Mouse (Mus musculus): ENCODE data around the gene Pwp1. TPM values are rescaled to one million over a fixed set of nuclear protein-coding genes. Genes with fewer than 3 reads are reported as not detected.

Pwp1 gene
- polyA plus RNA-seq (2021; fragmentation: Nextera tagmentation), result 21.4 and 22.4 TPM in 2 replicates
- long read RNA-seq, experiment 1, transcript Pwp1-201 (15 exons, 2,572 nt), result major isoform, 41 of 58 reads
- long read RNA-seq, experiment 1, partial matches to known transcripts, result 7 of 58 reads
- long read RNA-seq, experiment 1, other reads (novel, unspliced or antisense), result 10 of 58 reads
- long read RNA-seq, experiment 2, transcript Pwp1-201 (15 exons, 2,572 nt), result major isoform, 184 of 204 reads
- long read RNA-seq, experiment 2, partial matches to known transcripts, result 6 of 204 reads
- long read RNA-seq, experiment 2, other reads (novel, unspliced or antisense), result 14 of 204 reads

GRCm38 (mm10) chr10:85829085-85829853 lies at the start of gene Pwp1:
Gene Pwp1, plus strand, starts transcription at chr10:85829494.

GRCm38 (mm10) chr10:85916498-85917309 lies 87.4 kb downstream of the Pwp1 start, which contains the start of gene Prdm4:
Gene Prdm4, minus strand, starts transcription at chr10:85917142.

GRCm38 (mm10) chr10:85927676-85928445 lies 98.6 kb downstream of the Pwp1 start, which contains the start of gene Ascl4:
Gene Ascl4, plus strand, starts transcription at chr10:85927681.

Other genes starting within 250 kb of the Pwp1 start
- 3.6 and 4.6 TPM in 2 replicates for gene Prdm4, start 87.6 kb downstream of the Pwp1 start, polyA plus RNA-seq (2021; fragmentation: Nextera tagmentation)
- gene Ascl4, start 98.2 kb downstream of the Pwp1 start, polyA plus RNA-seq (2021; fragmentation: Nextera tagmentation), result 0.28 and 0.38 TPM in 2 replicates
- gene Rtcb, start 128.3 kb downstream of the Pwp1 start, polyA plus RNA-seq (2021; fragmentation: Nextera tagmentation), result 96.2 and 114 TPM in 2 replicates
- not detected in 2 replicates for gene Bpifc, start 182.4 kb downstream of the Pwp1 start, polyA plus RNA-seq (2021; fragmentation: Nextera tagmentation)
- 39.3 and 42.6 TPM in 2 replicates for gene Fbxo7, start 192.5 kb downstream of the Pwp1 start, polyA plus RNA-seq (2021; fragmentation: Nextera tagmentation)